Mouse (Mus musculus) hindbrain, embryonic 15.5 days (tissue): ENCODE results near the gene Snx10. TPM values are rescaled to one million over a fixed set of nuclear protein-coding genes. Genes with fewer than 3 reads are reported as not detected.
A peak's percentile ranks its signal among the peaks of the same experiment; 100 is the strongest.
"Not testable (repeated sequence)": the region's sequence is repeated elsewhere in the genome, so short reads cannot be mapped to it uniquely, and the experiment has no call there.

ENCODE experiments used
- ATAC-seq: fragments of 200-750 bp; cut with Nextera tagmentation; 2 replicates; pipeline ENCODE4 v1.8.0; 2017; ENCODE audit warnings: low read depth, moderate number of reproducible peaks, moderate TSS enrichment; ENCODE audit not compliant: low FRiP score
- H3K27ac ChIP-seq: fragments of 300-500 bp; sonication (generic); replicated peaks from 2 replicates; pipeline ENCODE4 v1.5.1; 2015; ENCODE audit warnings: mild to moderate bottlenecking, inconsistent platforms
- H3K27me3 ChIP-seq: fragments of 300-500 bp; sonication (generic); 2 replicates; pipeline ENCODE4 v1.6.1; 2015; ENCODE audit warnings: control low read depth, inconsistent platforms
- H3K36me3 ChIP-seq: fragments of 300-500 bp; sonication (generic); 2 replicates; pipeline ENCODE4 v1.6.1; 2015; ENCODE audit warnings: control low read depth, inconsistent platforms
- H3K4me1 ChIP-seq: fragments of 300-500 bp; sonication (generic); replicated peaks from 2 replicates; pipeline ENCODE4 v1.6.1; 2015; ENCODE audit warnings: control low read depth, inconsistent platforms
- H3K4me2 ChIP-seq: fragments of 300-500 bp; sonication (generic); 2 replicates; pipeline ENCODE4 v1.6.1; 2015; ENCODE audit warnings: moderate library complexity, mild to moderate bottlenecking, inconsistent platforms
- H3K4me3 ChIP-seq: fragments of 300-500 bp; sonication (generic); 2 replicates; pipeline ENCODE4 v1.5.1; 2015; ENCODE audit warnings: mild to moderate bottlenecking, inconsistent platforms
- H3K9ac ChIP-seq: fragments of 300-500 bp; sonication (generic); 2 replicates; pipeline ENCODE4 v1.6.1; 2015; ENCODE audit warnings: inconsistent platforms
- H3K9me3 ChIP-seq: fragments of 300-500 bp; sonication (generic); 2 replicates; pipeline ENCODE4 v1.6.1; 2016; ENCODE audit warnings: control low read depth, inconsistent platforms
- WGBS: fragments of 180-500 bp; shearing (Covaris S2); methylation state at CpG from one replicate; pipeline ENCODE4 v1.1.7; 2015; 5-methylcytosine and 5-hydroxymethylcytosine counted together
- polyA plus RNA-seq: library from polyadenylated mRNA; unstranded; fragments of >200 nt; fragmentation: Nextera tagmentation; extraction: Ambion mirVana; gene quantifications from 2 replicates; pipeline ENCODE4 v1.2.1, GENCODE M21; 2015

Snx10 gene
- polyA plus RNA-seq, result 61.6 and 62.0 TPM in 2 replicates

GRCm38 (mm10) chr6:51523807-51524320 lies at the start of gene Snx10:
Gene Snx10 (plus strand): TSS chr6:51523901.
- Histone ChIP-seq H3K9ac (peak within 1 kb of the TSS; percentile 69), H3K4me3 (peak within 1 kb of the TSS; percentile 81), H3K9me3 (no peaks in the 10 kb centered on the region), H3K4me2 (peak within 1 kb of the TSS; percentile 57), H3K27me3 (no peaks in the 10 kb centered on the region), H3K36me3 (no peaks in the 10 kb centered on the region), H3K4me1 (peaks cover 26% of the 10 kb centered on the region), H3K27ac (peak within 1 kb of the TSS; percentile 80)
- 0% methylated on average over 46 of the region's 47 CpGs for WGBS
- ATAC-seq, result peak; percentile 75

- ATAC-seq, result no peak
- peaks cover 65% of the 10 kb centered on the region for H3K36me3 ChIP-seq
- WGBS, result 96% methylated on average over 4 of the region's 4 CpGs
Observed at GRCm38 (mm10) chr6:51479136-51479731, 44.5 kb upstream of the Snx10 start.

GRCm38 (mm10) chr6:51481548-51481947 lies 42.2 kb upstream of the Snx10 start:
- Histone ChIP-seq H3K4me1 (no peaks in the 10 kb centered on the region), H3K4me3 (no peak overlapping the region), H3K4me2 (no peak overlapping the region), H3K9ac (no peak overlapping the region), H3K27me3 (no peaks in the 10 kb centered on the region), H3K27ac (no peak overlapping the region), H3K36me3 (peaks cover 62% of the 10 kb centered on the region), H3K9me3 (no peaks in the 10 kb centered on the region)
- no peak for ATAC-seq
- WGBS, result 90% methylated on average over 8 of the region's 8 CpGs

More at GRCm38 (mm10) chr6:51479136-51479731, 44.5 kb upstream of the Snx10 start:
- Histone ChIP-seq H3K27me3 (no peaks in the 10 kb centered on the region), H3K9ac (no peak overlapping the region), H3K9me3 (no peaks in the 10 kb centered on the region), H3K27ac (no peak overlapping the region), H3K4me2 (no peak overlapping the region), H3K4me1 (peaks cover 1% of the 10 kb centered on the region; the same call in 1 of the 2 replicates), H3K4me3 (no peak overlapping the region)

GRCm38 (mm10) chr6:51483861-51484260 lies 39.8 kb upstream of the Snx10 start:
- Histone ChIP-seq H3K4me1 (no peaks in the 10 kb centered on the region), H3K9ac (no peak overlapping the region), H3K4me2 (no peak overlapping the region), H3K9me3 (no peaks in the 10 kb centered on the region), H3K27ac (no peak overlapping the region), H3K4me3 (no peak overlapping the region), H3K36me3 (peaks cover 48% of the 10 kb centered on the region), H3K27me3 (no peaks in the 10 kb centered on the region)
- WGBS, result 92% methylated on average over 3 of the region's 3 CpGs
- ATAC-seq, result no peak

- not testable (repeated sequence) for H3K9me3 ChIP-seq, H3K4me1 ChIP-seq, H3K27me3 ChIP-seq, H3K27ac ChIP-seq, H3K9ac ChIP-seq, H3K4me2 ChIP-seq, H3K4me3 ChIP-seq, ATAC-seq
- H3K36me3 ChIP-seq, result peaks cover 42% of the 10 kb centered on the region
- 87% methylated on average over 8 of the region's 8 CpGs for WGBS
Observed at GRCm38 (mm10) chr6:51484556-51484955, 39.1 kb upstream of the Snx10 start.

- Histone ChIP-seq H3K27me3 (no peaks in the 10 kb centered on the region), H3K4me2 (no peak overlapping the region), H3K9me3 (no peaks in the 10 kb centered on the region), H3K36me3 (peaks cover 31% of the 10 kb centered on the region), H3K4me3 (no peak overlapping the region), H3K4me1 (no peaks in the 10 kb centered on the region), H3K9ac (no peak overlapping the region), H3K27ac (no peak overlapping the region)
- WGBS, result 68% methylated on average over 2 of the region's 2 CpGs
- ATAC-seq, result no peak
Observed at GRCm38 (mm10) chr6:51485646-51486045, 38.1 kb upstream of the Snx10 start.

- Histone ChIP-seq H3K4me3 (no peak overlapping the region), H3K27ac (no peak overlapping the region), H3K27me3 (no peaks in the 10 kb centered on the region), H3K4me2 (no peak overlapping the region), H3K9me3 (no peaks in the 10 kb centered on the region), H3K36me3 (peaks cover 26% of the 10 kb centered on the region), H3K9ac (no peak overlapping the region), H3K4me1 (no peaks in the 10 kb centered on the region)
- no peak for ATAC-seq
- 73% methylated on average over 7 of the region's 7 CpGs for WGBS
Observed at GRCm38 (mm10) chr6:51486076-51486710, 37.5 kb upstream of the Snx10 start.

- Histone ChIP-seq H3K4me2 (no peak overlapping the region), H3K4me3 (no peak overlapping the region), H3K9me3 (no peaks in the 10 kb centered on the region), H3K27ac (no peak overlapping the region), H3K4me1 (no peaks in the 10 kb centered on the region), H3K27me3 (no peaks in the 10 kb centered on the region), H3K9ac (no peak overlapping the region), H3K36me3 (peaks cover 21% of the 10 kb centered on the region)
- WGBS, result 92% methylated on average over 5 of the region's 5 CpGs
- ATAC-seq, result no peak
Observed at GRCm38 (mm10) chr6:51486731-51487130, 37.0 kb upstream of the Snx10 start.

- Histone ChIP-seq H3K4me2 (no peak overlapping the region), H3K9ac (no peak overlapping the region), H3K27me3 (no peaks in the 10 kb centered on the region), H3K9me3 (no peaks in the 10 kb centered on the region), H3K36me3 (peaks cover 3% of the 10 kb centered on the region; the same call in 1 of the 2 replicates), H3K4me1 (no peaks in the 10 kb centered on the region), H3K4me3 (no peak overlapping the region), H3K27ac (no peak overlapping the region)
- WGBS, result 53% methylated on average over 2 of the region's 2 CpGs
- ATAC-seq, result no peak
Observed at GRCm38 (mm10) chr6:51489787-51490186, 33.9 kb upstream of the Snx10 start.

- Histone ChIP-seq H3K4me2 (no peak overlapping the region), H3K9me3 (no peaks in the 10 kb centered on the region), H3K9ac (no peak overlapping the region), H3K4me1 (no peaks in the 10 kb centered on the region), H3K36me3 (no peaks in the 10 kb centered on the region), H3K27me3 (no peaks in the 10 kb centered on the region), H3K27ac (no peak overlapping the region), H3K4me3 (no peak overlapping the region)
- WGBS, result 86% methylated on average over 8 of the region's 8 CpGs
- no peak for ATAC-seq
Observed at GRCm38 (mm10) chr6:51497321-51498111, 26.2 kb upstream of the Snx10 start.

- Histone ChIP-seq H3K4me1 (no peaks in the 10 kb centered on the region), H3K9me3 (no peaks in the 10 kb centered on the region), H3K4me2 (no peak overlapping the region), H3K9ac (no peak overlapping the region), H3K36me3 (no peaks in the 10 kb centered on the region), H3K27me3 (no peaks in the 10 kb centered on the region), H3K4me3 (no peak overlapping the region), H3K27ac (no peak overlapping the region)
- no peak for ATAC-seq
- WGBS, result 57% methylated on average over 1 of the region's 1 CpGs
Observed at GRCm38 (mm10) chr6:51505671-51506070, 18.0 kb upstream of the Snx10 start.

GRCm38 (mm10) chr6:51507556-51507955 lies 16.1 kb upstream of the Snx10 start:
- ATAC-seq, result no peak
- no peak overlapping the region for H3K4me2 ChIP-seq
- no peak overlapping the region for H3K9ac ChIP-seq
- no peaks in the 10 kb centered on the region for H3K27me3 ChIP-seq
- no peak overlapping the region for H3K4me3 ChIP-seq
- whole genome bisulfite sequencing, result 88% methylated on average over 2 of the region's 2 CpGs
- H3K27ac ChIP-seq, result no peak overlapping the region
- no peaks in the 10 kb centered on the region for H3K36me3 ChIP-seq
- H3K4me1 ChIP-seq, result no peaks in the 10 kb centered on the region
- no peaks in the 10 kb centered on the region for H3K9me3 ChIP-seq
